Mouse (Mus musculus): ENCODE results near the gene Klrb1f.

GRCm38 (mm10) chr6:129051086-129051485 lies 5.4 kb downstream of the Klrb1f start:
- TF ChIP-seq EP300 (IDR thresholded peaks at IDR 0.05; ENCODE audit: low read depth): no peak
- no peak for TF ChIP-seq CTCF (IDR thresholded peaks at IDR 0.05; ENCODE audit: low read depth)

Measured in heart, postnatal 0 days (tissue).